Mouse (Mus musculus): ENCODE measurements around the gene Cog5. TPM values are rescaled to one million over a fixed set of nuclear protein-coding genes. Genes with fewer than 3 reads are reported as not detected.

Gene Cog5
- polyA plus RNA-seq, 1 experiment from 2014 or later = 34.2 TPM

GRCm38 (mm10) chr12:31984664-31985063, 330.0 kb downstream of the Cog5 start:
- ATAC-seq (ENCODE audit: insufficient number of reproducible peaks, low FRiP score) = no peak
- Histone ChIP-seq H3K36me3 (no peaks in the 10 kb centered on the region), H3K9me3 (replicated peaks) (no peaks in the 10 kb centered on the region), H3K4me3 (no peak overlapping the region), H3K4me1 (replicated peaks) (peaks cover 12% of the 10 kb centered on the region; the same call in 1 of the 2 replicates), H3K4me2 (no peak overlapping the region), H3K27ac (ENCODE audit: poor library complexity, severe bottlenecking) (no peak overlapping the region), H3K27me3 (replicated peaks) (no peaks in the 10 kb centered on the region), H3K9ac (no peak overlapping the region)
- WGBS = 53% methylated on average over 12 of the region's 12 CpGs

GRCm38 (mm10) chr12:31985738-31986137, 331.1 kb downstream of the Cog5 start:
- no peak overlapping the region for H3K27ac ChIP-seq (ENCODE audit: poor library complexity, severe bottlenecking)
- 52% methylated on average over 6 of the region's 6 CpGs for WGBS
- no peak overlapping the region for H3K4me2 ChIP-seq
- H3K36me3 ChIP-seq = no peaks in the 10 kb centered on the region
- no peak overlapping the region for H3K9ac ChIP-seq
- H3K4me3 ChIP-seq = no peak overlapping the region
- H3K9me3 ChIP-seq (replicated peaks) = no peaks in the 10 kb centered on the region
- no peak for ATAC-seq (ENCODE audit: insufficient number of reproducible peaks, low FRiP score)
- H3K27me3 ChIP-seq (replicated peaks) = no peaks in the 10 kb centered on the region
- H3K4me1 ChIP-seq (replicated peaks) = peaks cover 15% of the 10 kb centered on the region; the same call in 1 of the 2 replicates

- Histone ChIP-seq H3K4me2 (no peak overlapping the region), H3K27me3 (replicated peaks) (no peaks in the 10 kb centered on the region), H3K9me3 (replicated peaks) (no peaks in the 10 kb centered on the region), H3K4me3 (no peak overlapping the region), H3K27ac (ENCODE audit: poor library complexity, severe bottlenecking) (no peak overlapping the region), H3K4me1 (replicated peaks) (peaks cover 15% of the 10 kb centered on the region; the same call in 1 of the 2 replicates), H3K36me3 (no peaks in the 10 kb centered on the region), H3K9ac (no peak overlapping the region)
- no peak for ATAC-seq (ENCODE audit: insufficient number of reproducible peaks, low FRiP score)
- WGBS = 91% methylated on average over 2 of the region's 2 CpGs
Observed at GRCm38 (mm10) chr12:31986463-31986862, 331.8 kb downstream of the Cog5 start.

Other genes starting within 250 kb of the Cog5 start
- gene Cbll1, start 155.3 kb upstream of the Cog5 start, polyA plus RNA-seq (2016; fragmentation: Nextera tagmentation; extraction: Ambion mirVana) = 10.7 and 11.3 TPM in 2 replicates
- 0.14 and 0.19 TPM in 2 replicates for gene Slc26a4, start 94.9 kb upstream of the Cog5 start, polyA plus RNA-seq (2016; fragmentation: Nextera tagmentation; extraction: Ambion mirVana)
- gene Bcap29, start 20.2 kb upstream of the Cog5 start, polyA plus RNA-seq (2016; fragmentation: Nextera tagmentation; extraction: Ambion mirVana) = 52.7 and 52.8 TPM in 2 replicates
- gene Dus4l, start within 50 bp of the Cog5 start, polyA plus RNA-seq (2016; fragmentation: Nextera tagmentation; extraction: Ambion mirVana) = 7.2 and 7.9 TPM in 2 replicates
- gene Gpr22, start 59.1 kb downstream of the Cog5 start, polyA plus RNA-seq (2016; fragmentation: Nextera tagmentation; extraction: Ambion mirVana) = 14.2 and 17.5 TPM in 2 replicates